Mouse (Mus musculus): ENCODE data around the gene Rasgef1a.

DNA sequence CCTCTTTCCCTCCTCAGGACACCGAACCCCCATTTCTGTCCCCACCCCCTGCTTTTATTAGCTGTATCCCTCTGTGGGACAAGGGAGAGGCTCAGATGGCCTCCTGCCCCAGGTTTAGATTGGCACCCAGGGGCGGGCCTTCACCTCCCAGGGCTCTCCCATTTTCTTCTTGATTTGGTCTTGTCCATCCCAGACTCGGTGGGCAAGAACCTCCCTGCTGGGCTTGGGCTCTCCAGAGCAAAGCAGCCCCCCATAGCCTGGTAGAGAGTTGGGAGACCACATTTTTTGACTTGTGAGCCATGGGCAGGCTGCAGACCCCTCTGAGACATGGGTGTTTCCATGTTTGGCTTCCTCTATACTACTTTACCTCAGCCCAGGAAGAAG is 1.1 kb downstream of the Rasgef1a start:
- TF ChIP-seq CTCF (IDR thresholded peaks at IDR 0.05; ENCODE audit: control insufficient read depth, insufficient read depth, insufficient replicate concordance, low read depth, low read length): no peak
- no peak for TF ChIP-seq POLR2A (IDR thresholded peaks at IDR 0.05; ENCODE audit: control insufficient read depth, low read depth, low read length)

Data from testis, adult 2 months (tissue).